Mouse (Mus musculus) heart, embryonic 16.5 days (tissue): ENCODE measurements at regions not wholly inside any gene's neighbourhood (a gene's known extent, or its start where the extent isn't known, plus 50 kb on each side); places are given as distances from the start of the nearest gene placed in this dataset.

ENCODE experiments used
- ATAC-seq: fragments of 200-750 bp; cut with Nextera tagmentation; replicated peaks from 2 replicates; pipeline ENCODE4 v1.8.0; 2017; ENCODE audit warnings: moderate number of reproducible peaks; ENCODE audit not compliant: insufficient read depth, low FRiP score; ENCODE audit errors: extremely low read depth
- H3K27ac ChIP-seq: fragments of 300-500 bp; sonication (generic); 2 replicates; pipeline ENCODE4 v1.5.1; 2014; ENCODE audit warnings: mild to moderate bottlenecking, low read length, control low read depth, moderate library complexity
- H3K27me3 ChIP-seq: fragments of 300-500 bp; sonication (generic); 2 replicates; pipeline ENCODE4 v1.6.1; 2014; ENCODE audit warnings: low read length, mixed read lengths; ENCODE audit not compliant: control insufficient read depth, insufficient read depth
- H3K36me3 ChIP-seq: fragments of 300-500 bp; sonication (generic); 2 replicates; pipeline ENCODE4 v1.6.1; 2014; ENCODE audit not compliant: control insufficient read depth, insufficient read depth
- H3K4me1 ChIP-seq: fragments of 300-500 bp; sonication (generic); 2 replicates; pipeline ENCODE4 v1.6.1; 2014; ENCODE audit warnings: low read length, mixed read lengths; ENCODE audit not compliant: control insufficient read depth, insufficient read depth
- H3K4me2 ChIP-seq: fragments of 300-500 bp; sonication (generic); 2 replicates; pipeline ENCODE4 v1.6.1; 2014; ENCODE audit warnings: low read depth, mild to moderate bottlenecking, control low read depth, low read length
- H3K4me3 ChIP-seq: fragments of 300-500 bp; sonication (generic); 2 replicates; pipeline ENCODE4 v1.5.1; 2014; ENCODE audit warnings: mild to moderate bottlenecking, control low read depth, low read length
- H3K9ac ChIP-seq: fragments of 300-500 bp; sonication (generic); 2 replicates; pipeline ENCODE4 v1.6.1; 2014; ENCODE audit warnings: low read length, control low read depth
- H3K9me3 ChIP-seq: fragments of 300-500 bp; sonication (generic); replicated peaks from 2 replicates; pipeline ENCODE4 v1.6.1; 2016; ENCODE audit warnings: low read length; ENCODE audit not compliant: control insufficient read depth
- WGBS: fragments of 180-500 bp; shearing (Covaris S2); extraction: QIAGEN DNeasy Blood & Tissue Kit; methylation state at CpG from one replicate; pipeline ENCODE4 v1.1.7; 2014; 5-methylcytosine and 5-hydroxymethylcytosine counted together

GRCm38 (mm10) chr1:193513929-193514710 is 144.0 kb upstream of the Camk1g start:
- Histone ChIP-seq H3K9ac (no peak overlapping the region), H3K9me3 (no peaks in the 10 kb centered on the region), H3K4me2 (no peak overlapping the region), H3K4me3 (no peak overlapping the region), H3K4me1 (no peaks in the 10 kb centered on the region; the same call in 1 of the 2 replicates), H3K27me3 (no peaks in the 10 kb centered on the region), H3K36me3 (no peaks in the 10 kb centered on the region), H3K27ac (no peak overlapping the region)
- peak; percentile 63; the same call in 1 of the 2 replicates for ATAC-seq
- 35% methylated on average over 9 of the region's 9 CpGs for WGBS

DNA sequence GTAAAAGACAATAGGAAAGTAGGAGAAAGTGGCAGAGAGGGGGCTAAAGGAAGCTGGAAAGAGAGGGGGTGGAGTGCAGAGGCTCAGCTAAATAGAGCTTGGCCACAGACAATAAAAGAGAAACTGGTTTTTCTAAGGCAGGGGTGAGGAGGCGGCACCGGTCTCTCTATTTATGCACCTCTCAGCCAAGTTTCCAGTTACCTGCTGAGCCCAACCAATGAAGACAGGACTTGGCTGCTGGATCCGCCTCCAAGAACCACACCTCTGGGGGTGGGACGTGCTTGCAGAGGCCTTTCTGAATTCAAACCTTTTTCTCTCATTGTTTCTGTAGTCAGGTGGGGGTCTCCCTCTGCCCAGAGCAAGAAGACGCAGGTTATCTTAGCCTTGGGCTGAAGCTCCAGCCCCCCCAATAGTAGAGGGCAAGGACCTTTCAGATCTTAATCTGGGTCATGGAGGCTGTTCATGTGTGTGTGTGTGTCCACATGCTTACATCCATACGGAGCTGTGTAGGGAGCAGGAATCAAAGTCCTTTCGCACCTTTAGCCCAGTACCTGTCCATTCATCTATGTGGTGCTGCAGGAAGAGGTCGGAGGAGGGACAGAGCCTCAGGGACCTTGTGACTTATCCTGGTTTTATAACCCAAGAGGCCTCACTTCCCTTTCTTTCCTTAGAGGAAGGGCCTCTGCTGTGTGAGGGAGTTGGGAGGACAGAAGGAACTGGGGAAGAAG is 140.1 kb upstream of the Camk1g start:
- Histone ChIP-seq H3K36me3 (no peaks in the 10 kb centered on the region), H3K27me3 (no peaks in the 10 kb centered on the region), H3K4me3 (no peak overlapping the region; the same call in 1 of the 2 replicates), H3K9ac (no peak overlapping the region), H3K9me3 (no peaks in the 10 kb centered on the region), H3K4me1 (no peaks in the 10 kb centered on the region; the same call in 1 of the 2 replicates), H3K4me2 (no peak overlapping the region), H3K27ac (no peak overlapping the region)
- WGBS = 58% methylated on average over 8 of the region's 8 CpGs
- no peak for ATAC-seq

DNA sequence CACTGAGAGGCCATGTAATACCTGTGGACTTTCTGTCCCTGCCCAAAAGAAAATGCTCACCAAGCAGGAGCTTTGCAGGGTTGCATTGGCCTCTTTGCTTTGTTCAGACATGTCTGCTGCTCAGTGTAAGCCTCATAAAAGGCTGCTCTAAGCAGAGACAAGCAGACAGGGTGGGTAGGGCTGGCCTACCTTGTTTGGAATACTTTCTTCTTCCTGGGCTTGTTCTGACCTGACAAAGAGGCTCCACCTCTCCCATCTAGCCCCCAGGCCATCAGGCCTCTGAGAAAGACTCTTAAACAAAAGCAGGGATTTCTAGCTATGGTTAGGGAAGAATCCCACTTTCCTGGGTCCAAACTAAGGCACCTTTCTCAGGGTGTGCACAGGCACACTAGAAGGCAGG is 138.2 kb upstream of the Camk1g start:
- no peak overlapping the region for H3K4me3 ChIP-seq
- H3K4me2 ChIP-seq = no peak overlapping the region
- H3K27ac ChIP-seq = 0 out of 2 replicates have a peak overlapping the region, but pooled peaks have one; percentile 21
- no peak overlapping the region for H3K9ac ChIP-seq
- no peaks in the 10 kb centered on the region; the same call in 1 of the 2 replicates for H3K4me1 ChIP-seq
- H3K9me3 ChIP-seq = no peaks in the 10 kb centered on the region
- H3K27me3 ChIP-seq = no peaks in the 10 kb centered on the region
- no peak; the same call in 1 of the 2 replicates for ATAC-seq
- H3K36me3 ChIP-seq = no peaks in the 10 kb centered on the region

DNA sequence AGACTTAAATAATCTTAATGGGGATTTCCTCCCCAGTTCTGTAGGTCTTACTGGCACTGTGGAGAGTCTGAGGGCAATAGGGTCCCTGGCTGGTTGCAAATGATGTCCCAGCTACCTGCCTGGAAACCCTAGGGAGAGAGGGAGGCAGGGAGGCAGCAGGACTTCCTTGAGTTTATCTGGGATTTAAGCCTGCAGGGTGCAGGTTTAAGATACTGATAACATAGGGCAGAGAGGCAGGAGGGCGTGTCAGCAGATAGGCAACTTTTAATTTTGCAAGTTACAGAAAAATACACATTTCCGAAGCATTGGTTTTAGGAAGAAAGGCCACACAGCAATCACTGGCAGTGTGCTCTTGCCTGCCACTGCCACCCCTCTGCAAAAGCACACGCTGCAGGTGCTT is 136.9 kb upstream of the Camk1g start:
- no peaks in the 10 kb centered on the region for H3K9me3 ChIP-seq
- no peak overlapping the region for H3K9ac ChIP-seq
- ATAC-seq = no peak
- no peak overlapping the region for H3K27ac ChIP-seq
- 68% methylated on average over 3 of the region's 3 CpGs for WGBS
- no peak overlapping the region for H3K4me2 ChIP-seq
- no peaks in the 10 kb centered on the region for H3K36me3 ChIP-seq
- no peaks in the 10 kb centered on the region for H3K27me3 ChIP-seq
- no peak overlapping the region for H3K4me3 ChIP-seq
- H3K4me1 ChIP-seq = no peaks in the 10 kb centered on the region; the same call in 1 of the 2 replicates

DNA sequence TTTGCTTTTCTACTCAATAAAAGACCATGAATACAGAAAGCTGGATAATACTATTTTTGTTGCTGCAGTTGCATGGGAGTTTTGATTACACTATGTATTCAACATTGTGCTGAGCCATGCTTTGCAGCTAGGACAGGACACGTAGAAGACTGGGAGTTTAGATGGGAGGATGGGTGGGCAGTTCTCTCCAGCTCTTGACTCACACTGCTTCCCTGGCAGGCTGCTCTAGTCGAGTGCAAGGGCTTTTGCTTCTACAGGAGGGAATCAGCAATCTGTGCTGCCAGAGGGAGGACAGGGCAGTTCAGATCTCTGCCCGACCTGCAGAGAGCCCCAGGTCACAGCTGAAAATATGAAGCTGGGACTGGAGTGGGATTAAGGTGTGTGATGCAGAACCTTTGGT is 135.3 kb upstream of the Camk1g start:
- no peaks in the 10 kb centered on the region for H3K27me3 ChIP-seq
- no peak for ATAC-seq
- no peak overlapping the region for H3K27ac ChIP-seq
- H3K4me2 ChIP-seq = no peak overlapping the region
- H3K9me3 ChIP-seq = no peaks in the 10 kb centered on the region
- H3K4me3 ChIP-seq = no peak overlapping the region
- WGBS = 24% methylated on average over 3 of the region's 3 CpGs
- H3K36me3 ChIP-seq = no peaks in the 10 kb centered on the region
- H3K9ac ChIP-seq = no peak overlapping the region
- no peaks in the 10 kb centered on the region; the same call in 1 of the 2 replicates for H3K4me1 ChIP-seq

- Histone ChIP-seq H3K27ac (no peak overlapping the region), H3K4me3 (no peak overlapping the region), H3K27me3 (no peaks in the 10 kb centered on the region), H3K9me3 (no peaks in the 10 kb centered on the region), H3K4me2 (no peak overlapping the region), H3K4me1 (no peaks in the 10 kb centered on the region; the same call in 1 of the 2 replicates), H3K9ac (no peak overlapping the region), H3K36me3 (no peaks in the 10 kb centered on the region)
- ATAC-seq = no peak
- WGBS = 68% methylated on average over 3 of the region's 3 CpGs
These were observed 134.5 kb upstream of the Camk1g start for GRCm38 (mm10) chr1:193504611-193505010.

DNA sequence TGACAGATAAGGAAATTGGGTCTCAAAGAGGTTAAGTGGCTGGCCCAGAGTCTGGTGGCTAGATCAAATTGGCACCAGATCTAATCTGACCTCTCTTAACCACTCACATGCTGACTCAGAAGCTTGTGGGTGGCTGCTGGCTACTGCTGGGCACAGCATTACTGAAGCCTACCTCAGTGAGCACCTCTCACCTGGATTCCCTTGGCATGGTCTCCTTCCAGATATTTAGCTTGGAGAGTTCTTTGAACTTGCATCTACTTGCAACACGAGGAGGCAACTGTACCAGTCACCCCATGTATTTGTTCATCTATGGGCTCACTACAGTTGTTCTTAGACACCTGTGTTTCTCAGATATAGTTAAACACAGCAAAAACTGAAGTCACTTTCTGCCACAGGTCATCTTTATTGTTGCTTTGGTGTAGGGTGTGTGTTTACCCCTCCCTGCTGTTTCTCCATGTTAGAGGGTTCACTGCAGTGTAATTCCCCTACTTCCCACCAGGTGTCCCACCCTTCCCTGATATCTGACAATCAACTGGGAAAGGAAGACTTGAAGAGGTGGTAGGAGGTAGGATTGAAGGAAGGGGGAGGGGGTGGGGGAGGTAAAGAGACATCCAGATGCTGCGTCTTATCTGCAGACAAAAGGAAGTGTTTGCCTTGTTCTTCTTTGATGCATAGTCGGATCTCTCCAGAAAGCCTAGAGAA is 133.7 kb upstream of the Camk1g start:
- no peak for ATAC-seq
- Histone ChIP-seq H3K9ac (no peak overlapping the region), H3K36me3 (no peaks in the 10 kb centered on the region), H3K27me3 (no peaks in the 10 kb centered on the region), H3K27ac (no peak overlapping the region), H3K4me1 (no peaks in the 10 kb centered on the region; the same call in 1 of the 2 replicates), H3K4me3 (no peak overlapping the region), H3K4me2 (no peak overlapping the region), H3K9me3 (no peaks in the 10 kb centered on the region)
- WGBS = 31% methylated on average over 3 of the region's 3 CpGs

DNA sequence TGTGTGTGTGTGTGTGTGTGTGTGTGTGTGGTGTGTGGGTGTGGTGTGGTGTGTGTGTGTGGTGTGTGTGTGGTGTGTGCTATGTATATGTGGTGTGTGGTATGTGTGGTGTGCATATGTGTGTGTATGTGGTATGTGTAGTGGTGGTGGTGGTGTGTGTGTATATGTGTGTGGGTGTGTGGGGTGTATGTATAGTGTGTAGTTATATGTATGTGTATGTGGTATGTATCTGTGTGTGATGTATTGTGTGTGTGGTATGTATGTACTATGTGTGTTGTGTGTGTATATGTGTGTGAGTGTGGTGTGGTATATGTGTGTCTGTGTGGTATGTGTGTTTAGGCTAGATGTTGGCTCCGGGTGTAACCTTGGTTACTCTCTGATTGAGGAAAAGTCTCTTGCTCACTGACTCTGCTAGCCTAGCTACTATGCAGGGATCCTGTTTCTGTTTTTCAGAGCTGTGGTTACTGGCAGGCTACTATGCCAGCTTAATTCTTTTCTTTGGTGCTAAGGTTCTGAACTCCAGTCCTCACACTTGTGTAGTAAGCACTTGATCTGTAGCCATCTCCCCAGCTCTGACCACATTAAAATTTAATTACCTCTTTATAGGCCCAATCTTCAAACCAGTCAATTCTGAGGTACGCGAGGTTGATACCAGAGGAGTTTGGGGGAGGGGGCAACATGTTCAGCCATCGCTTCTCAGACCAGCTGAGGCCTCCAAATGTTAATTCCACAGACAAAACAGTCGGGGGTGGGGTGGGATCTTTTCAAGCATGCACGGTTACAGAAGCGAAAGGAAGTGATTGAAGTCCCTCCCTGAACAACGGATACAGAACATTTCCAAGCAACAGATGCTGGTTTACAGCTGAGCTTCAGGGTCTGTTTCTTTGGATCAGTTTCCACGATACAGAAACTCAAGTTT is 126.4 kb upstream of the Camk1g start:
- no peak for ATAC-seq

More for the DNA sequence above, 126.4 kb upstream of the Camk1g start:
- no peak overlapping the region for H3K27ac ChIP-seq
- no peaks in the 10 kb centered on the region for H3K27me3 ChIP-seq
- 67% methylated on average over 9 of the region's 9 CpGs for WGBS
- H3K4me1 ChIP-seq = no peaks in the 10 kb centered on the region
- no peaks in the 10 kb centered on the region for H3K36me3 ChIP-seq
- no peaks in the 10 kb centered on the region for H3K9me3 ChIP-seq
- no peak overlapping the region for H3K4me2 ChIP-seq
- H3K4me3 ChIP-seq = no peak overlapping the region
- no peak overlapping the region for H3K9ac ChIP-seq
